Mouse (Mus musculus): ENCODE data around the gene Ppan.

DNA sequence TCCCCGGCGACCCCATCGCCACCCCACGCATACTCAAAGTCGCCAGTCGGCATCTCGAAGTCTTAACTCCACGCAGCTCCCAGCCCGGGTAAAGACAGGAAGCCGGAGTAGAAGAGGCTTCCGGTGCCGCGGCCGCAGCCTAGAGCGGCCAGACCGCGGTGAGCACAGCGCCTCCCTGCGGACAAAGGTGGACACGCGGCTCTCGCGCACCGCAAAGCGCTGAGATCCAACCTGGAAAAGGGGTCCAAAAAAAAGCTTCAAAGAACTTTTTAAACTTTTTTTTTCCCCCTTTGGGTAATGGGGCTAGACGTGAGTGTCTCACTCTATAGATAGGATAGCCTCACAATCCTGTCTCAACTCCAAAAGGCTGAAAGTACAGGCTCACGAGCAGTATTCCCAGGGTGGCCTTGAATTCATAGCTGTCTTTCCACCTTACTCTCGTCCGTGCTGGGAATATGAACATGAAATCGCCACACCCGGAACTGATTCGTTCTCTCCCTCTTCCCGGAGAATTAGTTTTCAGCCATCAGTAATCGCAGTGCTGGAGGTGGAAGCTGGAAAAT, 10.6 kb downstream of the Ppan start, which contains the start of gene Eif3g:
- TF ChIP-seq CTCF (IDR thresholded peaks at IDR 0.05; ENCODE audit: low read depth) (peak; percentile 89), EP300 (IDR thresholded peaks at IDR 0.05; ENCODE audit: low read depth) (no peak)
